Mouse (Mus musculus): ENCODE measurements around the gene Tpt1. TPM values are rescaled to one million over a fixed set of nuclear protein-coding genes. Genes with fewer than 3 reads are reported as not detected.
A peak's percentile ranks its signal among the peaks of the same experiment; 100 is the strongest.
"Not testable (repeated sequence)": the region's sequence is repeated elsewhere in the genome, so short reads cannot be mapped to it uniquely, and the experiment has no call there.

The Tpt1 gene
- total RNA-seq, 2 experiments from 2014 or later, result 3,882 to 3,909 TPM

- peak in 1 of 2 experiments; percentile 29 for DNase-seq (ENCODE audit: low spot score in 2 of 2)
These were observed 7.6 kb upstream of the Tpt1 start for GRCm38 (mm10) chr14:75837048-75837916.

GRCm38 (mm10) chr14:75841758-75842157 lies 3.1 kb upstream of the Tpt1 start:
- DNase-seq (ENCODE audit: low spot score in 2 of 2), result not testable (repeated sequence)

- DNase-seq (ENCODE audit: low spot score in 2 of 2), result no peak
These were observed 690 bp upstream of the Tpt1 start for GRCm38 (mm10) chr14:75844111-75844695.

GRCm38 (mm10) chr14:75845698-75846115 lies 814 bp downstream of the Tpt1 start:
- DNase-seq (ENCODE audit: low spot score in 2 of 2), result peak; percentile 85 to 92

GRCm38 (mm10) chr14:75847669-75848068 lies 2.8 kb downstream of the Tpt1 start:
- no peak for DNase-seq (ENCODE audit: low spot score in 2 of 2)

- no peak for DNase-seq (ENCODE audit: low spot score in 2 of 2)
These were observed 3.6 kb downstream of the Tpt1 start for GRCm38 (mm10) chr14:75848482-75848881.

GRCm38 (mm10) chr14:75849236-75849635 lies 4.3 kb downstream of the Tpt1 start:
- no peak for DNase-seq (ENCODE audit: low spot score in 2 of 2)

GRCm38 (mm10) chr14:75849842-75850568 lies 5.1 kb downstream of the Tpt1 start:
- no peak for DNase-seq (ENCODE audit: low spot score in 2 of 2)

- DNase-seq (ENCODE audit: low spot score in 2 of 2), result no peak
These were observed 5.9 kb downstream of the Tpt1 start for GRCm38 (mm10) chr14:75850819-75851218.

GRCm38 (mm10) chr14:75852016-75852415 lies 7.1 kb downstream of the Tpt1 start:
- no peak for DNase-seq (ENCODE audit: low spot score in 2 of 2)

GRCm38 (mm10) chr14:75855263-75855992 lies 10.5 kb downstream of the Tpt1 start:
- DNase-seq (ENCODE audit: low spot score in 2 of 2), result no peak

- DNase-seq (ENCODE audit: low spot score in 2 of 2), result no peak
These were observed 13.3 kb downstream of the Tpt1 start for GRCm38 (mm10) chr14:75858181-75858580.

GRCm38 (mm10) chr14:75859619-75860018 lies 14.7 kb downstream of the Tpt1 start:
- no peak for DNase-seq (ENCODE audit: low spot score in 2 of 2)

- DNase-seq (ENCODE audit: low spot score in 2 of 2), result no peak
These were observed 17.8 kb downstream of the Tpt1 start for GRCm38 (mm10) chr14:75862701-75863100.

- peak; percentile 31 to 70 for DNase-seq (ENCODE audit: low spot score in 2 of 2)
These were observed 18.9 kb downstream of the Tpt1 start for GRCm38 (mm10) chr14:75863549-75864409.

- DNase-seq (ENCODE audit: low spot score in 2 of 2), result no peak
These were observed 21.9 kb downstream of the Tpt1 start for GRCm38 (mm10) chr14:75866706-75867333.

- DNase-seq (ENCODE audit: low spot score in 2 of 2), result not testable (repeated sequence)
These were observed 23.1 kb downstream of the Tpt1 start for GRCm38 (mm10) chr14:75868028-75868427.

GRCm38 (mm10) chr14:75869769-75870363 lies 25.0 kb downstream of the Tpt1 start:
- no peak for DNase-seq (ENCODE audit: low spot score in 2 of 2)

- DNase-seq (ENCODE audit: low spot score in 2 of 2), result no peak
These were observed 25.7 kb downstream of the Tpt1 start for GRCm38 (mm10) chr14:75870631-75871030.
